8 mouse cellular contexts compared by ENCODE assay signal in the genomic region with DNA sequence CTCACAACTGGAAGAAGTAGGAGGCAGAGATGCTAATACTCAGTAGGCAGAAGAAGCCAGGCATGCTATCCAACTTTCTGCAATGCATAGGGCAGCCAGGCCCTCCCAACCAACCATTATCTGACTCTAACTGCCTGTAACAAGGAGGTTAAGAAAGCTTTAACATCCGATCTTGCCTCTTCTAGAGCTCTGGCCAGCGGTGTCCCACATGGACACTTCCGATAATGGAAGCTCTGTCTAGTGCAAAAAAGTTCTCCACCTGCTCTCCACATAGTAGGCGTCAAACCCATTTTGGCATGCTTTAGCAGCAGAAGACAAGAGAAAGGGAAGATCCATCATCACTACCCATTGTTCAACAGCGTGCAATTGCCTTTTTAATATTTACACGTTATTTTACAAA. TPM values are rescaled to one million over a fixed set of nuclear protein-coding genes. Genes with fewer than 3 reads are reported as not detected.
A peak's percentile ranks its signal among the peaks of the same experiment; 100 is the strongest.
DNase-seq lines count a peak whose midpoint lies in the region; ATAC-seq lines count a peak whose summit lies in the region.

No protein-coding gene starts in this region.

- H3K36me3 ChIP-seq in heart, embryonic 16.5 days (ENCODE audit: control insufficient read depth, insufficient read depth) = peaks cover 15% of the 10 kb centered on the region
- peaks cover 24% of the 10 kb centered on the region for H3K36me3 ChIP-seq in hindbrain, embryonic 15.5 days
- peaks cover 8% of the 10 kb centered on the region; the same call in 1 of the 2 replicates for H3K36me3 ChIP-seq in midbrain, embryonic 15.5 days (replicated peaks)

- H3K27me3 ChIP-seq in heart, embryonic 16.5 days (ENCODE audit: control insufficient read depth, insufficient read depth, low read length) = no peaks in the 10 kb centered on the region
- no peaks in the 10 kb centered on the region for H3K27me3 ChIP-seq in hindbrain, embryonic 15.5 days
- H3K27me3 ChIP-seq in midbrain, embryonic 15.5 days (replicated peaks) = no peaks in the 10 kb centered on the region

- H3K4me3 ChIP-seq in heart, embryonic 16.5 days (ENCODE audit: low read length) = peak overlapping the region; percentile 98
- peak overlapping the region; percentile 59 for H3K4me3 ChIP-seq in hindbrain, embryonic 15.5 days
- H3K4me3 ChIP-seq in midbrain, embryonic 15.5 days = peak overlapping the region; percentile 92

- H3K9me3 ChIP-seq in heart, embryonic 16.5 days (replicated peaks; ENCODE audit: control insufficient read depth, low read length) = no peaks in the 10 kb centered on the region
- H3K9me3 ChIP-seq in hindbrain, embryonic 15.5 days = no peaks in the 10 kb centered on the region
- H3K9me3 ChIP-seq in midbrain, embryonic 15.5 days = no peaks in the 10 kb centered on the region

- 3% methylated on average over 6 of the region's 6 CpGs for WGBS in heart, embryonic 16.5 days
- 5% methylated on average over 6 of the region's 6 CpGs for WGBS in hindbrain, embryonic 15.5 days
- 3% methylated on average over 6 of the region's 6 CpGs for whole genome bisulfite sequencing in midbrain, embryonic 15.5 days

- H3K4me2 ChIP-seq in heart, embryonic 16.5 days (ENCODE audit: low read depth, low read length) = peak overlapping the region; percentile 92
- peak overlapping the region; percentile 85 for H3K4me2 ChIP-seq in hindbrain, embryonic 15.5 days
- peak overlapping the region; percentile 82 for H3K4me2 ChIP-seq in midbrain, embryonic 15.5 days

- H3K27ac ChIP-seq in heart, embryonic 16.5 days (ENCODE audit: low read length) = peak overlapping the region; percentile 91
- H3K27ac ChIP-seq in hindbrain, embryonic 15.5 days (replicated peaks) = peak overlapping the region; percentile 92; the same call in 1 of the 2 replicates
- H3K27ac ChIP-seq in midbrain, embryonic 15.5 days = no peak overlapping the region; the same call in 1 of the 2 replicates

- peak overlapping the region; percentile 99 for H3K9ac ChIP-seq in heart, embryonic 16.5 days (ENCODE audit: low read length)
- peak overlapping the region; percentile 79 for H3K9ac ChIP-seq in hindbrain, embryonic 15.5 days
- peak overlapping the region; percentile 97 for H3K9ac ChIP-seq in midbrain, embryonic 15.5 days

- DNase-seq in heart, adult 11 months = no peak
- peak; percentile 33 for DNase-seq in adipocyte (ENCODE audit: low spot score)
- no peak for DNase-seq in thymus, postnatal 14 days
- DNase-seq in layer of hippocampus, adult 9-11 months = no peak
- no peak for DNase-seq in ovary, adult 18-20 months (ENCODE audit: low spot score)

- peaks cover 47% of the 10 kb centered on the region for H3K4me1 ChIP-seq in heart, embryonic 16.5 days (ENCODE audit: control insufficient read depth, insufficient read depth, low read length)
- peaks cover 61% of the 10 kb centered on the region for H3K4me1 ChIP-seq in hindbrain, embryonic 15.5 days (replicated peaks)
- peaks cover 43% of the 10 kb centered on the region for H3K4me1 ChIP-seq in midbrain, embryonic 15.5 days

- ATAC-seq in heart, embryonic 16.5 days (replicated peaks; ENCODE audit: extremely low read depth, insufficient read depth, low FRiP score) = no peak
- ATAC-seq in hindbrain, embryonic 15.5 days (ENCODE audit: low FRiP score, low read depth) = no peak
- ATAC-seq in midbrain, embryonic 15.5 days (replicated peaks) = no peak

RNA-seq across cellular contexts. Expression of a gene that starts 1.1 kb away (rescaled TPM):
- polyA plus RNA-seq in heart, embryonic 16.5 days (2015; fragmentation: Nextera tagmentation; extraction: Ambion mirVana) = 40.8 and 79.9 TPM in 2 replicates
- polyA plus RNA-seq in hindbrain, embryonic 15.5 days (2015; fragmentation: Nextera tagmentation; extraction: Ambion mirVana) = 17.5 and 20.7 TPM in 2 replicates
- 19.3 and 20.4 TPM in 2 replicates for polyA plus RNA-seq in midbrain, embryonic 15.5 days (2015; fragmentation: Nextera tagmentation; extraction: Ambion mirVana)

RNA-seq across cellular contexts. Expression of a gene that starts 1.3 kb away (rescaled TPM):
- 155 and 168 TPM in 2 replicates for polyA plus RNA-seq in heart, embryonic 16.5 days (2015; fragmentation: Nextera tagmentation; extraction: Ambion mirVana)
- polyA plus RNA-seq in hindbrain, embryonic 15.5 days (2015; fragmentation: Nextera tagmentation; extraction: Ambion mirVana) = 108 and 112 TPM in 2 replicates
- polyA plus RNA-seq in midbrain, embryonic 15.5 days (2015; fragmentation: Nextera tagmentation; extraction: Ambion mirVana) = 108 and 111 TPM in 2 replicates

RNA-seq across cellular contexts. Expression of a gene that starts 48.2 kb away (rescaled TPM):
- 70.6 and 75.5 TPM in 2 replicates for polyA plus RNA-seq in heart, embryonic 16.5 days (2015; fragmentation: Nextera tagmentation; extraction: Ambion mirVana)
- 40.1 and 41.8 TPM in 2 replicates for polyA plus RNA-seq in hindbrain, embryonic 15.5 days (2015; fragmentation: Nextera tagmentation; extraction: Ambion mirVana)
- polyA plus RNA-seq in midbrain, embryonic 15.5 days (2015; fragmentation: Nextera tagmentation; extraction: Ambion mirVana) = 46.7 and 48.2 TPM in 2 replicates
